Mouse (Mus musculus) frontal cortex, adult 2 months (tissue): ENCODE measurements at regions not wholly inside any gene's neighbourhood (a gene's known extent, or its start where the extent isn't known, plus 50 kb on each side); places are given as distances from the start of the nearest gene placed in this dataset.
A peak's percentile ranks its signal among the peaks of the same experiment; 100 is the strongest.

ENCODE experiments used
- DNase-seq, 2 experiments: peaks; one replicate each; pipeline ENCODE4 v3.0.0; 2022; ENCODE audit warnings: low spot score in 1 of 2; ENCODE audit errors: extremely low spot score in 1 of 2

DNA sequence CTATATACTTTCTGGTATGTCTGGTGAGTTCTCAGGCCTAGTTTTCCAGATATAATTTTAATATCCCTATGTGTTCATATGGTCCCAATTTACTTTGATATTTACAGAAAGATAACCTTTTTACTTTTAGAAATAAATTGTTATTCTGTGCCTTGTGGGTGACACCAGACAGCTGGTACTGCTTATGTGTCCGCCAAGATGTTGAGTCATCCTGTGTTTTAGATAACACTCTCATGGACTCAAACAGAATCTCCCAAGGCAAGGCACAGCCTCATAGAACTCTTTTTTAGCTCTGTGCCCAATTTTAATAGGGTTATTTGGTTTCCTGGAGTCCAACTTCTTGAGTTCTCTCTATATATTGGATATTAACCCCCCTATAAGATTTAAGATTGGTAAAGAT lies 116.2 kb upstream of the Tex13c3 start:
- peak; percentile 5 to 32 for DNase-seq

DNA sequence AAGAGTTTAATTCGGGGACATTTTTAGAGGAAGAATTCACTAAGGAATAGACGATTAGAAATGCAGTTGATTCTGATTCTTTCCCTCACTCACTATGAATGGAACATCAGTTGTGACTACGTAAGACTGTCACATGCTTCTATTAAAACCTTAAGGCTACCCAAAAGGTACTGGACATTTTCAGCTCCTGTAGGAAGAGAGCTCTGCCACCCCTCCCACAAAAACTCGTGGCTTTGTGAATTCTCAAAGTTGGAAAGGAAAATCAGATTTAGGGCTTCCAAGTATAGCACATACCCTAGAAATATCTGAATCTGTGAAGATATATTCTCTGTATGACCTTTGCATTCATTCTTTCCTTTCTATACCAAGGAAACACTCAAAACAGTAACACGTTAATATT lies 74.8 kb upstream of the Tex13c3 start:
- peak; percentile 4 to 18 for DNase-seq
